Mouse (Mus musculus) fibroblast of lung, adult 2 months (primary cell): ENCODE measurements around the gene Rars2.
"Not testable (repeated sequence)": the region's sequence is repeated elsewhere in the genome, so short reads cannot be mapped to it uniquely, and the experiment has no call there.

ENCODE experiments used
- DNase-seq: peaks from one replicate; pipeline ENCODE4 v3.0.0-alpha.2; 2011; ENCODE audit warnings: low read depth

The Rars2 gene

DNA sequence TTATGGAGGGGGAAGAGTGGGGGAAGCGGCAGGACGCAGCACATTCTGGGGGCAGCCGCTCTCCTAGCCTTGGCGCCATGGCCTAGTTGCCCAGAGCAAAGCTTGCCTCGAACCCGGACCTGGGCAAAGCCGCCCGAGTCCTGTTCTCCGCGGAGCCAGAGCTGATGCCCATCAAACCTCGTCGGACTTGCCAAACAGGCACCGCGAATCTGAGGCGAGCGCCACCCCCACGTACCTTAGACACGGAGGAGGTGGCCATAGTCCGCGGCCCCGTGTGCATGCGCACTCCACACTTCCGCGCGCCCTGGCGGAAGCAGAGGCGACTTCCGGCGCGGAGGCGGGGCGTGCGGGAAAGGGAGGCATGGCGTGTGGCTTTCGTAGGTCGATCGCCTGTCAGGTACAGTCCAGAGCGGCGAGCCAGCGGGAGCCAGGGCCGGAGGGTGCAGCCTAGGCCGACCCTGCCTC is at the start of gene Rars2, which contains the start of gene Orc3:
Gene Rars2 (plus strand): TSS at position 328 of the 465 bp plus-strand sequence.
Gene Orc3 (minus strand): TSS at position 315 of the 465 bp plus-strand sequence.
- DNase-seq: peak; percentile 74

DNA sequence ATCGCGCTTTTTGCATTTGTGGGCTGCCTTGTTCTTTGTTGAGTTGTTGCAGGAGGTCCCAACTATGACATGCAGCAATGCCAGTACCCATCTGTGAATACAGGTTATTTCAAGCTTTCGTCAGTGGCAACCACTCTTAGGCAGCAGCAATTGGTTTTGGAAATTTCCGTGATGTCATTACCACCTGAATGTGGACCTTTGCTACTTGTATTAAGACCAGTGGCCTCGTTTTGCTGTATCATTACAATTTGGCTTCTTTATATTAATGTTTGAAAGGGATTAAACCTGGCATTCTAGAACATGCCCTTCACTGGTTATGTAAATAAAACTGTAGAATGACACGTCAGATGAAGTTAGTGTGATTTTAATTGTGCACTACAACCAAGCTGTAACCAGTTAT is 48.5 kb upstream of the Rars2 start:
- DNase-seq: no peak

DNA sequence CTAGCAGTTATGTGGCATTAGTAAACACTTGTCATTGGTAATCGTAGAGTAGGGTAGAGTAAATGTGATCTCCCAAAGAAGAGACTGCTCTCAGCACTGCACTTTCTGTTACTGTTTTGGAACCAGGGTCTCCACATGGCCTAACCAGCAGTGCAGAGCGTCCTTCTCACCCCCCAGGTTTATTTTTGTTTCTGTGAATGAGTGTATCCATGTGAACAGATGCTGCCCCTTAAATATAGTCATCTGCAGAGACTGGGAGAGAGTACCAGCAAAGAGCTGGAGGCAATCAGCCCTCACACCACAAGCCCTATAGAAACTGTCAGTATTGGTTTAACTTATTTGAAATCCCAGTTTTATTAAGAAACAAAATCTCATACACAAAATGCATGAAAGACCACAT is 41.9 kb upstream of the Rars2 start:
- DNase-seq: no peak

DNA sequence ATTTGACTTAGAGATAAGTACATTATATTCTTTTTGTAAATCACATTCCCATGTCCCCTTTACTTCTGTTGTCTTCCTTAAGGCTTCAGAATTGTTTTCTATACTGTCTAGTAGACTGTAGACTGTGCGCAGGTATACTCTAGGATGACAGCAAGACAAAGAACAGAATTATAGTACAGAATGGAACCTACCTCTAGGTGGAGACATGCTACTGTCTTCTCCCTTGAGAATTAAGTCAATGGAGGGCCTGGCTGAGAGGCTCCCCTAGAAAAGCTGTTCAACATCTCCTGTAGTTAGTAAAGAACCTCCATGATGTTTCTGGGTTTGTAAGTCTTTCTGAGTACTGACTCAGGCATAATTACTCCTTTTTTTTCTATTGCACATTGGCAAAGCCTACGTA is 37.7 kb upstream of the Rars2 start:
- no peak for DNase-seq

DNA sequence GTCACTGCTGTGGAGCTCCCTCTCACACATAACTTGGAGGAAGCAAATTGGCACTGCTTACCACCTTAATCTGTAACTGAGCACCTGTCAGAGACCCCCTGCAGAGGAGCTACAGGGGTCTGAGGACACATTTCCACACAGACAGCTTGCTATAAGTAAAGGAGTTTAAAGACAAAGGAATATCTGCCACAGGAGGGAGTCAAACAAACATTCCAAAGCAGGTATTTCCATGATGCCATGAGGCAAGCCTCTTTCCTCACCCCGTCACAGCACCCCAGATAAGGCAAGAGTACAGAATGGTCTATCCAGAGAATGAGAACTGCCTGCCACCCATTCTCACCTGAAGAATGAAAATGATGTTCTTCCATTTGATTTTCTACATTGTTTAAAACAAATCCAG is 35.5 kb upstream of the Rars2 start:
- no peak for DNase-seq

DNA sequence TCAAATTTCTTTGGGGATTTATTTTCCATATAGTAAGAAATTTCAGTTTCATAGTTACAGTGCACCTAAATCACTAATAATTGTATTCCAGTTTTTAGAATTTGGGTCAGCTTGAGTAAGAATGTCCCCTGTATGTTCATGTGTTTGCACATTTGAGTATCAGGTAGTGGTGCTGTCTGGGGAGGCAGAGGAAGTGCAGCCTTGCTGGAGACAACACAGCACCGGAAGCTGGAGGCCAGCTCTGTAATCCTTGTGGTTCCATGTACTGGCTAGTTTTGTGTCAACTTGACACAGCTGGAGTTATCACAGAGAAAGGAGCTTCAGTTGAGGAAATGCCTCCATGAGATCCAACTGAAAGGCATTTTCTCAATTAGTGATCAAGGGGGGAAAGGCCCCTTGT is 33.3 kb upstream of the Rars2 start:
- DNase-seq: not testable (repeated sequence)

DNA sequence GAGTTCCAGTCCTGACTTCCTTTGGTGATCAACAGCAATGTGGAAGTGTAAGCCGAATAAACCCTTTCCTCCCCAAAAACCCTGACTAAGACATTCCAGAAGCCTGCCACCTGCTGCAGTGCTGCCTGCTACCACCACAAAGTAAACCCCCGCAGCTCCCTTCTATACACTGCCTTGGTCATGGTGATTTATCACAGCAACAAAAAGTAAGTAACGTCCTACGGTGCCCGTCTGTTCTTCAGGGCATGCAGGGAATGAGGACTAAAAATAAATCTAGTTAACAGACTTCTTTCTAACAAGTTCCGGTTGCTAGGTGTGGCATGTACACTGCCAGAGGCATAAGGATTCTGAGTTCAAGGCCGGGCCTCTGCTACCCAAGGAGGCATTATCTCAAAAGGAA is 32.8 kb upstream of the Rars2 start:
- DNase-seq: no peak

DNA sequence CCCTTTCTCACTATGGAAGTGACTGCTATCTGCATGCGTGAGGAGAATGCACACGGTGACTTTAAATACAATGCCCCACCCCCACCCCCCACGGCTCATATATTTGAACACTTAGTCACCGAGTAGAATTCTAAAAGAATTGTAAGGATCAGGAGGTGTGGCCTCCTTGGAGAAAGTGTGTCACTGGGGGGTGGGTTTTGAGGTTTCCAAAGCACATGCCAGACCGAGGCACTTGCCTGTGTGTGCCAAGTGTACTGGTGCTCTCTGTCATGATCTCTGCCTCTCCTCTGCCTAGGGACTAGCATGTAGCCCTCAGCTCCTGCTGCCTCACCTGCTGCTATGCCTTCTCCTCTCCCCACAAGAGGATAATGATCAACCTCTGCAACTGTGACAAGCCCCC is 32.3 kb upstream of the Rars2 start:
- DNase-seq: no peak

DNA sequence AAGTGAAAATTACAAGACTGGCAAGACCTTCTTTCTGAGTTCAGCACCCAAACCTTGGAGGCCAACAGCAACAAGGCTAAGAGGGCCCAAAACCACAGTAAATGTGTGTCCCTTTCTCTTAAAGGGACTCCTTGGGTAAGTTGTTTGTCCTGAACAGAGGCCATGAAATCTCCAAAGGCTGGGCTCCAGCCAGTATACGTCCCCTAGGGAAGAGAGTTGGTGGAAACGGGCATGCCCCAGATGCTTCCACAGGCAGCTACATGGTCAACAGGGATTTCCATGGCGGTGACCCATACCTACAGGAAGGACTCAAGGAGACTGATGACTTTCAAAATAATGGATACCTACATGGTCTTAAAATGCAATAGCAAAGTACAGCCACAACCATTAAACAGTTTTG is 31.3 kb upstream of the Rars2 start:
- DNase-seq: no peak

DNA sequence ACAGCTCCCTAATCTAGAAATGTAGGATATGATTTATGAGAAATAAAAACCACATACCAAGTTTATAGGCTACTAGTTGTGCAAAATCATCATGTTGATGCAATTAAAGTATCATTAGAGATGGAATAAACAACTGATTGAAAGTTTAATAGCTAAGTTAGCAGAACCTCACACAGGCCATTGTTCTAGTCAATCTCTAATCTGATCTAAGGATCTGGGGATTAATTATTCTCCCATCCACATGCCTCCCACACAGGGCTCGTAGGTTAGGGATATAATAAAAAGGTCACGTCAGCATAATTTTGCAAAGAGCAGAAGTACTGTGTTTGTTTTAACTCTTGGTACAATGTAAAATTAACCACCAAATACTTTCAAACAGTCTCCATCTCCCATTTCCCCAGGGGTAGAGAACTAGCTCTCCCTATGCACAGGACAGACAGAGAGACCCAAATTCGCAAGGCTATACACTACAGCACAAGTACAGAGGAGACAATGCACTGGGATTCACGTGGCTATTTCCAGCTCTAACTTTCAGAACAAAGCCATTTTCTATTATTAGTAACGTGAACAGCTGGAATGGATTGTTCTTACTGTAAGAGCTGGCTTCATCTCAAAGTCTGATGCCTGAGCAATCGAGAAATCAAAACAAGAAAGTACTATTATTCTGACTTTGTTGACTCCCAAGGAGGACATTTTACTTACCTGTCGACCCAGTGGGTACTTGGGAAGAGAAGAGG is 29.7 kb upstream of the Rars2 start:
- DNase-seq: peak; percentile 17

DNA sequence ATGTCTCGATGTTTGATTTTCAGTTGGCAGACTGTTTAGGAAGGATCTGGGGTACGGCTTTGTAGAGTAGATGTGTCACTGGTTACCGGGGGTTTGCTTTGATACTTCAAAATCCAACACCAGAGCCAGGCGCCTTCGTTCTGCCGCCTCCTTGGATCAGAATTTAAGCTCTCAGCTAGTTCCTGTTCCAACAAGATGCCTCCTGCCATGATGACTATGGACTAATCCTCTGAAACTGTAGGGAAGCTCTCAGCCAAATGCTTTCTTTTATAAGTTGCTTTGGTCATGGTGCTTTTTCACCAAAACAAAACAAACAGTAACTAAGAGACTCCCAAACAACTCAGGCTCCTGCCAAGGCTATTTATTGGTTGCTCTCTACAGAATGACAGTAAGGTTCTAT is 11.6 kb upstream of the Rars2 start:
- DNase-seq: no peak

DNA sequence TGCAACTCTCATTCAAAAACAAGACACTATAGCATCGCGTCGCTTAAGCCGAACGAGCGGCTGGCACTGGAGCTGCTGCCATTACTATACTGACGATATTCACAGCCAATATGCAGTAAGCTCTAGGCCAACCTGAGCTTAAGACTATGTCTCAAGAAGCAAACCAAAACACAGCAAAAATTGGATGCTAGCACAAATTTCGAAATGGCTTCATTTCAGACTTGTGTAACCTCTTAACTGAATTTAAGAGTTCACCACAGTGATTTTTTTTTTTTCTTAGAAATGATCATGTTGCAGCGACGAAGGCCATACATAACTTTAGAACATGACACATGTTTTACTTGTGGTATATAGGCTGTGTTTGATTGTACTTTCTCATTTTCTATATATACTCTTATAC is 8.1 kb upstream of the Rars2 start:
- no peak for DNase-seq

DNA sequence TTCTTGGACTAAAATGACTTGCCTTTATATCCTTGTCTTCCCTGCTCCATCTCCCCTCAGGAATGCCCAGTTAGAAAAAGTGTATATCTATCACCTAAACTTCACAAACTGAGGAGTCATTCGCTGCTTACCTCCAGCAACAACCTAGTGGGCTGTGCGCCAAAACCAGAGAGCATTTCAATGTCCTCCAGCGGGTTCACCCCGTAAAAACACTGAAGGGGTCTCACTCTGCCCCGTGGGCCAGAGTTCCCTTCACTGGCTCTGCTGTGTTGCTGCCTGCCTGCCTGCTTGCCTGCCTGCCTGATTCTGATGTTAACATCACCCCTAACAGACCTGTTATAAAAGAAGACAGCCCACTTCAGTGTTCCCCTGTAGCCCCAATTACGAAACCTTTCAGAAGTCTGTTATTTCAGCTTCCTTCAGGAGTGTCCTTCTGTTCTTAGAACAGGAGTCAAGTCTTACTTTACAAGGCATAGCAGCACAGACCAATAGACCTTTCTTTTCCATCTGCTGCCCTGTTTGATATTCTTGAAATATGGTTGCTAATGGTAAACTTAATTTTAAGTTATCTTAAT is 1.1 kb upstream of the Rars2 start:
- DNase-seq: no peak

DNA sequence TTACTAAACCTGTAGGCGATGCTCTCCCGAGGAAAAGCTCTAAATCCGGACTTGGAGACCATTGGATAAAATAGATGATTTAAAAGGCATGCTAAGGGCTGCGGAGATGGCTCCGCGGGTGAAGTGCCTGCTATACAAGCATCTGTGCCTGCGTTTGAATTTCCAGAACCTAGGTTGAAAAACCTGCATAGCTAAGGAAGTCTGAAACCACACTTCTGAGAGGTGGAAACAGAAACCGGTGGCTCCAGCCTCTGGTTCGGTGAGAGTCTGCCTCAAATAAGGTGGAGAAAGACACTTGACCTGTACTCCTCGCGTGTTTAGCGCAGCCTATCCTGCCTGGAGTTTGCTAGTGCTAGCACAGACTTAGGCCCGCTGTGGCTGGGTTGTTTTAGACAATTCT is 546 bp downstream of the Rars2 start:
- no peak for DNase-seq

DNA sequence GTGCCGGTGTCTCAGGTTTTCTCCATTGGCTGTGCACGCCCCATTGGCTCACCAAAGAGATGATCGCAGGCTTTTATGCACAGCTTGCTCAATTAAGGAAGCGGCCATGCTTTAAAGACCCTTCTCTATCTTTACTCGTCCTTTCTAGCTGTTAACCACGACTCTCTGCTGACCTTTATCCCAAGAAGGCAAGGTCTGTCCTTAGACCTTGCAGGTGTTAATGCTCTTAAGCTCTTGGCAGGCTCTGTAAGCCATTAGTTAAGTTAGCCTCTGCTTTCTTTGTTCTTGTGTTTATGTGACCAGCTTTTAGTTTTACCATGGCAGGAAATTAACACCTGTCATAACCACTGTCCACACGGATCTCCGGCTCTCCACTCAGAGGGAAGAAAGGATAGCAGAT is 1.4 kb downstream of the Rars2 start:
- no peak for DNase-seq

DNA sequence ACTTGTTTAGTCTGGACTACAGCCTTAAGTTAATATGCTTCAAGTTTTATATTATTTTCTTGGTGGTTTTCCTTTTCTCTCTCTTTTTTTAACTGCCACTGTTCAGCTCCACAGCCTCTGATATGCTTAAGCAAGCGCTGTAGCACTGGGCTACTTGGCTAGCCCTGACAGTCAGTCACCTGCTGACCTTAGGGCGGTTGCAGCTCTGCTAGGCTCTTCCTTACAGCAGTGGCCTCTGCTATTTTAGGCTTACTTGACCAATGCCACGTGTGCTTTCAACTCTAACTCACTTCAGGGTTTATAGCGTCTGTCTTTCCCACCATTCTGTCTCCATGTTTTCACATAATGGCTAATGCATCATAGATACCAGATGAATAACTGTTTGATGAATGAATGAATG is 10.8 kb downstream of the Rars2 start:
- DNase-seq: no peak

DNA sequence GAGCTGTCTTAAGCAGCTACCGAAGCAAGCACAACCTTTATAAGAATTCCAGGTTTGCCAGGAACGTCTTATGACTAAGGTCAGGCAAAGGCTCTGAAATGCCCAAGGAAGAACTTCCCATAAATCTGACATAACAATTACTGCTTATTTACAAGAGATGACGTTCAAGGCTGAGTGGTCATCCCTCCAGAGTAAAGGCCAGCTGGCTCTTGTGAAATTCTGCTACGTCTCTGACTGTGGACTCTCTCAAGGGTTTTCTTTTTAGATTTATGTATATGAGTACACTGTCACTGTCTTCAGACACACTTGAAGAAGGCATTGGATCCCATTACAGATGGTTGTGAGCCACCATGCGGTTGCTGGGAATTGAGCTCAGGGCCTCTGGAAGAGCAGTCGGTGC is 11.6 kb downstream of the Rars2 start:
- no peak for DNase-seq

DNA sequence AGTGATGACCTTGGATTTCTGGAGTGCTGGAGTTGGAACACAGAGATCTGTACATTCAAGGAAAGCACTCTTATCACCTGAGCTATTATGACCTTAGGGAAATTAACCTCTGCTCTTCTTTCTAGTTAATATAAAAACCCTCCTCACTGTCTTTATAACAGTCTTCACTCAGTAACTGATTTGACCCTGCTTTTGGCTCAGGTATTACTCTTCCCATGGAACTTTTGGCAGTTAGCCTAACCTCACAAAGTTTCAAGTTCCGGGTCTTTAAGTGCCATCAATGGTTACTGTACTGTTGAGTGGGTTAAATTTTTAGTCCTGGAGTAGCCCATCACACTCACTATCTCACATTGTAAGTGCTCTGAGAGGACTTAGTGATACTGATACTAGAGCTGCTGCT is 15.2 kb downstream of the Rars2 start:
- DNase-seq: no peak

DNA sequence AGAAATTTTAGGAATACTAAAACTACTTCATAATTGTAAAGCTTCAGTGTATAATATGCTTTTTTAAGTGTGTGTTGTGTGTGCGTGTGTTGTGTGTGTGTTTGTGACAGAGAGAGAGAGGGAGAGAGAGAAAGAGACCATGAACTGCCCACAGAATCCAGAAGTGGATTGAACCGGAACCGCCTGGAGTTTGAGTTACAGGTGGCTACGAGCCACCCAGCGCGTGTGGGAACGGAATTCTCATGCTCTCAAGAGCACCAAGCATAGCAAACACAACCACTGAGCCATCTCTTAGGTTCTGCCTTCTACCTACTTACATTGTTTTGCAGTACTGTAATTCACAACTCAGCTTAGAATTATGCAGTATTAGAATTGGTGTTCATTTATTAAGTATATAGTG is 19.4 kb downstream of the Rars2 start:
- DNase-seq: no peak

DNA sequence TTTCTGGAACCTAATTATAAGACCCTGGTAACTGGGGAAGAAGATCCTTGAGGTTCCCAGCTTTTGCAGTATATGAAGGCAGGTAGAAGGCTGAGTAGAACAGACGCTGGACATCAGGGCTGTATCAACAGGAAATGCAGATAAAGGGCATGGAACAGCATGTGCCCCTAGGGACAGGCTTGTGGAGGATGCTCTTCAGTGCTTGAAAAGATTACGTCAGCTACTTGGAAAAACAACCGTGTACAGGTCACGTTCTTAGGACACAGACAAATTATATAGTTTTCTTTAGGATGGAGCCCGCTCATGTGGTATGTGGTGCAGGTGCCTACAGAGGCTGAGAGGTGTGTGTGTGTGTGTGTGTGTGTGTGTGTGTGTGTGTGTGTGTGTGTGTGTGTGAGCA is 21.3 kb downstream of the Rars2 start:
- DNase-seq: no peak

DNA sequence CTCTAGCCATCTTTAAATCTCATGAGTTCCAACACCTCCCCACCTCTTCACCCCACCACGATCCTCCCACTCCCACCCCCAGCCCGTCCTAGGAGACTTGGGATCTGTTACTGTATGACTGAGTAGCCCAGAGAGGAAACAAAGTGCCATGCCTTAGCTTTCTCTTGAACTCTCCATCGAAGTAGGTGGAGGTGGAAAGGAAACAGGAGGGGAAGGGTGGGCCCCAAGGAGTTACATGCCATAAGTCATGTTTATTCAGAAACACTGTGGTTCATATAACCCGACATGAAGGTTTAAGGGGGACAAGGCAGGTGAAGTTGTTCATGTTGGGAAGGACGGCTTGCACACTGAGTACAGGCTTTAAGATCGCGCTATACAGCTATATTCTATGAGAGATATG is 22.6 kb downstream of the Rars2 start:
- DNase-seq: no peak

DNA sequence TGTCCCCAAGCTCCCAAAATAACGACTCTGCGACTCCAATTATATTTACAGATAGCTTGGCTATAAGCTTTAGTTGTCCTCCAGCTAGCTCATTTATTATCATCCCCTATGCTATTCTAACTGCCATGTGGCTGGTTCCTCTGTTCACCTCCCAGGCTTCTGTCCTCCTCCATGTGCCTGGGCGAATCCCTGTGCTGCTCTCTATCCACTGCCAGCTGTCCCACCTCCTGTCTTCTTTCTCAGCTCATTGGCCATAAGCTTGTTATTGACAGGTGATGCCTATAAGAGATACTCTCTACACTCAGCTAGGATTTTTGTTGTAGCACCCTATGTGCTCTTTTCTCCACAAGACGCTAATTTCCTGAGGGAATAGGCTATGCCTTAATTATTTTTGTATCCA is 23.1 kb downstream of the Rars2 start:
- DNase-seq: no peak

DNA sequence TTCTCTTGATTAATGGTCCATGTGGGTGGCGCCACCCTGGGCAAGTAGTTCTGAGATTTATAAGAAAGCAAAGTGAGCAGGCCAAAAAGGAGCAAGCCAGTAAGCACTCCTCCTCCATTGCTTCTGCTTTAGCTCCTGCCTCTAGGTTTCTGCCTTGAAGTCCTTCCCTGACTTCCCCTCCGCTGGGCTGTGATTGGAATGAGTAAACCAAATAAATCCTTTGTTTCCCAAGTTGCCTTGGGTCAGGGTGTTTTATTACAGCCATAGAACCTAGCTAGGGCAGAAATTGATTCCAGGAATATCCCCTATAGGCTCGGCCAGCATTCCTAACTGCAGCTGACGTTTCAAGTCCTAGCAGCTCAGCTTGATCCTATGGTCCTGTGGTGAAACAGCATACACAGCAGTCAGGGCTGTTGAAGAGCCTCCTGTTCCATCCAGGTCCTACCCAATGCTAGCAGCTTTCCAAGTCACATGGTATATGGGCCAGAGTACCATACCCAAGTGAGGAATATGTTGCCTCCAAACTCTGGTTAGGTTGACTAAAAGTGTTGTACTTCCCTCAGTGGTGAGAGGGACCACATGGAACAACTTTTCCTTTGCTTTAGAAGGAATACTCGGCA is 25.1 kb downstream of the Rars2 start:
- DNase-seq: no peak

DNA sequence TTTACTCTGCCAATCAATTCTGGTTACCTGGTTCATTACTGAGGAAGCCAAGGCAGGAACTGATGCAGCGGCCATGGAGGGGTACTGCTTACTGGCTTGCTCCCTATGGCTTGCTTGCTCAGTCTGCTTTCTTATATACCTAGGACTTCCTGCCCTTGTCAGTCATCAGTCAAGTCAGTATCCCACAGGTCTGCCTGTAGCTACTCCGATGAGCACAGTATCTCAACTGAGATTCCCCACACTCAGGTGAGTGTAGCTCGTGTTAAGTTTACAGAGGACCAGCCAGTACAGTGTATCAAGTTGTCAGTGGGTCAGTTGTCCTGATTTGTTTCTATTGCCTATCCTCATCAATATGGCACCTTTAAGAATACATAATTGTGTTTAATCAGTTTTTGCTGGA is 26.0 kb downstream of the Rars2 start:
- DNase-seq: no peak
